10 mouse cellular contexts compared by ENCODE assay signal in genomic region chr4:136369727-136370126, GRCm38 (mm10). TPM values are rescaled to one million over a fixed set of nuclear protein-coding genes. Genes with fewer than 3 reads are reported as not detected.
DNase-seq lines count a peak whose midpoint lies in the region; TF ChIP-seq lines count a peak whose summit lies in the region.
"Had no signal": no experiment of that assay in that cellular context is flagged by ENCODE, and none has a peak within 500 bp of the region (broad histone marks: within the 10 kb centered on the region; RNA-seq: fewer than 3 reads in every experiment).

No protein-coding gene starts in this region.

- no peak for TF ChIP-seq POLR2A in myocyte (IDR thresholded peaks at IDR 0.05; ENCODE audit: insufficient read length, low read depth)

- peak; percentile 40 to 79 for DNase-seq in heart, adult 18-20 months
- no peak for DNase-seq in heart, postnatal 25 days (ENCODE audit: low spot score)
- DNase-seq in A20 (ENCODE audit: low read depth, low spot score) = peak; percentile 67
- DNase-seq in T-cell, adult 2 months (ENCODE audit: low spot score) = peak; percentile 44
- DNase-seq in embryo, embryonic 10 days (ENCODE audit: low spot score) = peak; percentile 89
- DNase-seq in layer of hippocampus, adult 9-11 months = peak; percentile 55
- peak; percentile 61 to 84 for DNase-seq in thymus, postnatal 10 days (ENCODE audit: low spot score in 2 of 2)

- H3ac ChIP-seq in myocyte (ENCODE audit: control insufficient read depth, insufficient read length) = no peak overlapping the region

- no peaks in the 10 kb centered on the region for H3K36me3 ChIP-seq in myocyte (ENCODE audit: control insufficient read depth, insufficient read depth)
- H3K36me3 ChIP-seq: embryonic facial prominence, embryonic 15.5 days had no signal

- peaks cover 6% of the 10 kb centered on the region for H3K27me3 ChIP-seq in myocyte (ENCODE audit: control insufficient read depth, insufficient read depth, insufficient read length)
- H3K27me3 ChIP-seq: embryonic facial prominence, embryonic 15.5 days had no signal

- no peak overlapping the region for H3K4me2 ChIP-seq in myocyte (ENCODE audit: low read depth)
- H3K4me2 ChIP-seq: embryonic facial prominence, embryonic 15.5 days had no signal

- no peaks in the 10 kb centered on the region for H3K79me2 ChIP-seq in myocyte (ENCODE audit: control insufficient read depth, insufficient read depth)

- no peak overlapping the region for H3K4me3 ChIP-seq in myocyte
- H3K4me3 ChIP-seq: embryonic facial prominence, embryonic 15.5 days had no signal

- intact Hi-C loops in heart, postnatal 25 days (cut with DNase I) = loop anchor here (1.0 to 5.0 kb wide), 2 partner anchors 158 to 252 kb away; no protein-coding TSS in a partner anchor

TF ChIP-seq in myocyte, 11 proteins besides CTCF, POLR2A, EP300 and RAD21:
- TF ChIP-seq TCF12 (IDR thresholded peaks at IDR 0.05; ENCODE audit: insufficient read depth, poor library complexity, severe bottlenecking) = no peak
- no peak for TF ChIP-seq MYOG (IDR thresholded peaks at IDR 0.05; ENCODE audit: control insufficient read depth in 1 of 3, insufficient read depth in 1 of 3, insufficient read length in 2 of 3, low read depth in 2 of 3)
- TF ChIP-seq TCF3 (IDR thresholded peaks at IDR 0.05; ENCODE audit: insufficient read length, low read depth) = no peak
- no peak for TF ChIP-seq CEBPB (IDR thresholded peaks at IDR 0.05; ENCODE audit: insufficient read depth, poor library complexity, severe bottlenecking)
- peak in 2 of 3 experiments; percentile 17 to 49 for TF ChIP-seq MYOD1 (IDR thresholded peaks at IDR 0.05; ENCODE audit: control insufficient read depth in 1 of 3, insufficient read length in 2 of 3, low read depth in 2 of 3)
- TF ChIP-seq USF1 (IDR thresholded peaks at IDR 0.05; ENCODE audit: low read depth) = no peak
- TF ChIP-seq REST (IDR thresholded peaks at IDR 0.05; ENCODE audit: insufficient read depth, insufficient read length) = no peak

RNA-seq across cellular contexts. Expression of gene Htr1d, which starts 53.6 kb away (rescaled TPM):
- total RNA-seq in heart, adult 18-20 months (2021) = not detected
- not detected for total RNA-seq in heart, postnatal 25 days (2021)
- 0.11 TPM for polyA plus RNA-seq in myocyte (2012; fragmentation: generic; extraction: Trizol)
- polyA plus RNA-seq: macrophage had no signal

RNA-seq across cellular contexts. Expression of gene Hnrnpr, which starts 59.0 kb away (rescaled TPM):
- total RNA-seq in heart, adult 18-20 months (2021) = 10 to 100 TPM; 41.9 to 46.0 TPM
- 10 to 100 TPM; 44.6 to 44.9 TPM for total RNA-seq in heart, postnatal 25 days (2021)
- polyA plus RNA-seq in myocyte (2012; fragmentation: generic; extraction: Trizol) = 25.1 TPM
